Mouse (Mus musculus) induced T-regulatory cell, adult 2 months (primary cell): Measurements from ENCODE around the gene Gstp3.

ENCODE experiments used
- DNase-seq: peaks from one replicate; pipeline ENCODE4 v3.0.0-alpha.2; 2012; ENCODE audit warnings: low read depth

Gene Gstp3

GRCm38 (mm10) chr19:4059069-4059740, at the start of gene Gstp3:
Gene Gstp3, minus strand, starts transcription at chr19:4059569.
- DNase-seq, result peak; percentile 92

- DNase-seq, result no peak
Measured at GRCm38 (mm10) chr19:4108535-4108934, 49.2 kb upstream of the Gstp3 start.

- no peak for DNase-seq
Measured at GRCm38 (mm10) chr19:4106654-4107053, 47.3 kb upstream of the Gstp3 start.

GRCm38 (mm10) chr19:4104675-4105194, 45.4 kb upstream of the Gstp3 start:
- DNase-seq, result no peak

GRCm38 (mm10) chr19:4103792-4104191, 44.4 kb upstream of the Gstp3 start:
- DNase-seq, result no peak

GRCm38 (mm10) chr19:4103294-4103693, 43.9 kb upstream of the Gstp3 start:
- DNase-seq, result no peak

- DNase-seq, result no peak
Measured at GRCm38 (mm10) chr19:4102626-4103025, 43.3 kb upstream of the Gstp3 start.

GRCm38 (mm10) chr19:4102049-4102448, 42.7 kb upstream of the Gstp3 start:
- no peak for DNase-seq

- DNase-seq, result no peak
Measured at GRCm38 (mm10) chr19:4101466-4101865, 42.1 kb upstream of the Gstp3 start.

- DNase-seq, result peak; percentile 76
Measured at GRCm38 (mm10) chr19:4100718-4101261, 41.4 kb upstream of the Gstp3 start.

- DNase-seq, result peak; percentile 87
Measured at GRCm38 (mm10) chr19:4099837-4100717, 40.7 kb upstream of the Gstp3 start, which contains the start of gene Pitpnm1. Gene Pitpnm1, plus strand, starts transcription at chr19:4099998.

GRCm38 (mm10) chr19:4099056-4099455, 39.7 kb upstream of the Gstp3 start:
- DNase-seq, result peak; percentile 97

GRCm38 (mm10) chr19:4098426-4098825, 39.1 kb upstream of the Gstp3 start:
- DNase-seq, result peak; percentile 45

GRCm38 (mm10) chr19:4097441-4097825, 38.1 kb upstream of the Gstp3 start:
- DNase-seq, result peak; percentile 92

- DNase-seq, result peak; percentile 99
Measured at GRCm38 (mm10) chr19:4096642-4097440, 37.5 kb upstream of the Gstp3 start, which contains the start of gene Cdk2ap2. Gene Cdk2ap2, plus strand, starts transcription at chr19:4097182.

GRCm38 (mm10) chr19:4095802-4096201, 36.4 kb upstream of the Gstp3 start:
- DNase-seq, result no peak

- no peak for DNase-seq
Measured at GRCm38 (mm10) chr19:4094774-4095303, 35.5 kb upstream of the Gstp3 start.

GRCm38 (mm10) chr19:4094348-4094747, 35.0 kb upstream of the Gstp3 start:
- DNase-seq, result peak; percentile 32

- DNase-seq, result peak; percentile 82
Measured at GRCm38 (mm10) chr19:4093772-4094171, 34.4 kb upstream of the Gstp3 start.

- DNase-seq, result no peak
Measured at GRCm38 (mm10) chr19:4092750-4093149, 33.4 kb upstream of the Gstp3 start.

GRCm38 (mm10) chr19:4091383-4091782, 32.0 kb upstream of the Gstp3 start:
- DNase-seq, result no peak
